8 mouse cellular contexts compared by ENCODE assay signal in the genomic region with DNA sequence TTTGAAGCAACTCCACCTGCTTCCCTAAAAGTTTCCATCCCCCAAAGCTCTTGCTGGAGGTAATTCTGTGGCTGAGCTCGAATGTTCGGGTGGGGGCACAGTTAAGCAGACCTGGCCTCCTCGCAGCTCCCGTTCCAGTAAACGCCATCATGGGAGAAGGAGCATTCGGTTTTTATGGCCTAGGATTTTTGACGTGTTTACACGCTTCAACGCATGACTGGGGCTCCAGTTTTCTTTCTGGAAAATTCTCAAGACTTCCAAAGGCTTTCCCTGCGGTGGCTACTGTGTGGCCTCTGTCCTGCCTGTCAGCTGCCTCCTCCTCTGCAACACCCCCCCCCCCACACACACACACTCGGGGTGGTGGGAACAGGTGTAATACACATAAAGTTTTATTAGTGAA. TPM values are rescaled to one million over a fixed set of nuclear protein-coding genes. Genes with fewer than 3 reads are reported as not detected.
DNase-seq lines count a peak whose midpoint lies in the region; ATAC-seq and TF ChIP-seq lines count a peak whose summit lies in the region.

No protein-coding gene starts in this region.

- H3K9ac ChIP-seq in lung, embryonic 14.5 days, result peak overlapping the region; percentile 91
- H3K9ac ChIP-seq in forebrain, embryonic 13.5 days, result peak overlapping the region; percentile 96
- peak overlapping the region; percentile 91 for H3K9ac ChIP-seq in limb, embryonic 13.5 days

- H3K4me3 ChIP-seq in lung, embryonic 14.5 days (ENCODE audit: low read depth, low read length), result peak overlapping the region; percentile 83
- peak overlapping the region; percentile 91 for H3K4me3 ChIP-seq in forebrain, embryonic 13.5 days
- H3K4me3 ChIP-seq in limb, embryonic 13.5 days, result peak overlapping the region; percentile 79
- H3K4me3 ChIP-seq in olfactory bulb, adult 2 months (ENCODE audit: insufficient read depth, low read depth, low read length), result peak overlapping the region; percentile 58

- H3K4me1 ChIP-seq in lung, embryonic 14.5 days (ENCODE audit: insufficient read depth), result no peaks in the 10 kb centered on the region; the same call in 1 of the 2 replicates
- peaks cover 41% of the 10 kb centered on the region for H3K4me1 ChIP-seq in forebrain, embryonic 13.5 days
- H3K4me1 ChIP-seq in limb, embryonic 13.5 days, result peaks cover 39% of the 10 kb centered on the region
- H3K4me1 ChIP-seq in olfactory bulb, adult 2 months (ENCODE audit: control insufficient read depth, insufficient read depth, low read length), result peaks cover 7% of the 10 kb centered on the region

- no peak for TF ChIP-seq CTCF in lung, embryonic 14.5 days (IDR thresholded peaks at IDR 0.05; ENCODE audit: low read depth)
- TF ChIP-seq CTCF in olfactory bulb, adult 2 months (IDR thresholded peaks at IDR 0.05; ENCODE audit: insufficient read depth, low read depth, low read length), result no peak

- no peaks in the 10 kb centered on the region for H3K36me3 ChIP-seq in lung, embryonic 14.5 days (ENCODE audit: insufficient read depth)
- no peaks in the 10 kb centered on the region; the same call in 1 of the 2 replicates for H3K36me3 ChIP-seq in forebrain, embryonic 13.5 days (ENCODE audit: poor library complexity, severe bottlenecking)
- no peaks in the 10 kb centered on the region for H3K36me3 ChIP-seq in limb, embryonic 13.5 days

- no peaks in the 10 kb centered on the region for H3K9me3 ChIP-seq in lung, embryonic 14.5 days (ENCODE audit: low read depth, low read length)
- H3K9me3 ChIP-seq in forebrain, embryonic 13.5 days (replicated peaks), result no peaks in the 10 kb centered on the region
- no peaks in the 10 kb centered on the region for H3K9me3 ChIP-seq in limb, embryonic 13.5 days

- no peak for DNase-seq in lung, embryonic 14.5 days
- no peak for DNase-seq in lung, postnatal 25 days (ENCODE audit: low spot score)
- DNase-seq in gastrocnemius, adult 8-10 months (ENCODE audit: low spot score in 2 of 2), result no peak
- DNase-seq in embryo, embryonic 10 days (ENCODE audit: low spot score), result no peak

- ATAC-seq in lung, embryonic 14.5 days (ENCODE audit: insufficient read depth), result no peak
- no peak for ATAC-seq in forebrain, embryonic 13.5 days
- no peak for ATAC-seq in limb, embryonic 13.5 days (ENCODE audit: low FRiP score, low read depth)
- no peak for ATAC-seq in granulocyte monocyte progenitor cell, adult 5-6 weeks (replicated peaks; ENCODE audit: poor library complexity, severe bottlenecking)

- H3K27me3 ChIP-seq in lung, embryonic 14.5 days (ENCODE audit: insufficient read depth, low read length), result no peaks in the 10 kb centered on the region
- H3K27me3 ChIP-seq in forebrain, embryonic 13.5 days, result no peaks in the 10 kb centered on the region
- no peaks in the 10 kb centered on the region for H3K27me3 ChIP-seq in limb, embryonic 13.5 days

- WGBS in lung, embryonic 14.5 days, result 7% methylated on average over 11 of the region's 11 CpGs
- WGBS in forebrain, embryonic 13.5 days, result 5% methylated on average over 11 of the region's 11 CpGs
- WGBS in limb, embryonic 13.5 days, result 6% methylated on average over 11 of the region's 11 CpGs
- 16% methylated on average over 11 of the region's 11 CpGs for WGBS in olfactory bulb, adult 2 months

- no peak overlapping the region for H3K27ac ChIP-seq in lung, embryonic 14.5 days (ENCODE audit: low read depth)
- peak overlapping the region; percentile 86 for H3K27ac ChIP-seq in forebrain, embryonic 13.5 days
- H3K27ac ChIP-seq in limb, embryonic 13.5 days, result no peak overlapping the region
- no peak overlapping the region for H3K27ac ChIP-seq in olfactory bulb, adult 2 months (ENCODE audit: insufficient read depth, low read depth, low read length)

- H3K4me2 ChIP-seq in lung, embryonic 14.5 days, result peak overlapping the region; percentile 86
- peak overlapping the region; percentile 69 for H3K4me2 ChIP-seq in forebrain, embryonic 13.5 days
- H3K4me2 ChIP-seq in limb, embryonic 13.5 days (replicated peaks), result peak overlapping the region; percentile 86

- no peak for TF ChIP-seq POLR2A in olfactory bulb, adult 2 months (IDR thresholded peaks at IDR 0.05; ENCODE audit: insufficient read depth, low read depth, low read length)

RNA-seq across cellular contexts. Expression of a gene that starts 1.5 kb away (rescaled TPM):
- polyA plus RNA-seq in lung, embryonic 14.5 days (2014; fragmentation: Nextera tagmentation; extraction: Ambion mirVana), result 59.4 and 68.4 TPM in 2 replicates
- 137 TPM in 2 replicates for polyA plus RNA-seq in forebrain, embryonic 13.5 days (2015; fragmentation: Nextera tagmentation; extraction: Ambion mirVana)
- 71.4 and 75.9 TPM in 2 replicates for polyA plus RNA-seq in limb, embryonic 13.5 days (2015; fragmentation: Nextera tagmentation; extraction: Ambion mirVana)
- polyA plus RNA-seq in olfactory bulb, adult 2 months (2012; ENCODE audit: insufficient read depth, insufficient read length, low replicate concordance, missing spikeins), result not detected in 2 replicates
- total RNA-seq in granulocyte monocyte progenitor cell, adult 5-6 weeks (2014; fragmentation: Nextera tagmentation), result 6.4 and 7.2 TPM in 2 replicates
- 6.1 and 9.7 TPM in 2 replicates for total RNA-seq in granulocyte monocyte progenitor cell, adult 5-6 weeks (2017)
- 10 to 100 TPM; 12.3 to 15.0 (median 13.9) TPM for total RNA-seq in gastrocnemius, adult 8-10 months (2022)
